Mouse (Mus musculus): ENCODE results near the gene Tuba1b.

GRCm38 (mm10) chr15:98928598-98929240 lies 5.6 kb downstream of the Tuba1b start:
- peak; percentile 80 for TF ChIP-seq CTCF (IDR thresholded peaks at IDR 0.05; ENCODE audit: low read depth, low read length)
- no peak for TF ChIP-seq POLR2A (IDR thresholded peaks at IDR 0.05; ENCODE audit: extremely low read depth, insufficient read depth, low read length)

Measured in liver, adult 2 months (tissue).